Mouse (Mus musculus): Measurements from ENCODE around the gene Rwdd2b. TPM values are rescaled to one million over a fixed set of nuclear protein-coding genes. Genes with fewer than 3 reads are reported as not detected.

Rwdd2b gene
- polyA plus RNA-seq, 1 experiment from 2014 or later, result 9.8 TPM

GRCm38 (mm10) chr16:87393813-87394548, 46.4 kb downstream of the Rwdd2b start:
- peaks cover 66% of the 10 kb centered on the region for H3K36me3 ChIP-seq
- 47% methylated on average over 16 of the region's 16 CpGs for WGBS
- no peaks in the 10 kb centered on the region for H3K9me3 ChIP-seq
- no peak for ATAC-seq (ENCODE audit: insufficient number of reproducible peaks, low FRiP score, low TSS enrichment, low read depth)
- no peak overlapping the region for H3K4me2 ChIP-seq
- no peak overlapping the region for H3K9ac ChIP-seq
- H3K27me3 ChIP-seq, result no peaks in the 10 kb centered on the region
- H3K27ac ChIP-seq, result no peak overlapping the region
- H3K4me1 ChIP-seq, result no peaks in the 10 kb centered on the region
- no peak overlapping the region for H3K4me3 ChIP-seq

- H3K36me3 ChIP-seq, result peaks cover 59% of the 10 kb centered on the region
- H3K4me3 ChIP-seq, result no peak overlapping the region
- WGBS, result 97% methylated on average over 3 of the region's 3 CpGs
- H3K9ac ChIP-seq, result no peak overlapping the region
- no peak for ATAC-seq (ENCODE audit: insufficient number of reproducible peaks, low FRiP score, low TSS enrichment, low read depth)
- H3K4me1 ChIP-seq, result no peaks in the 10 kb centered on the region
- no peaks in the 10 kb centered on the region for H3K9me3 ChIP-seq
- H3K4me2 ChIP-seq, result no peak overlapping the region
- H3K27me3 ChIP-seq, result no peaks in the 10 kb centered on the region
- H3K27ac ChIP-seq, result no peak overlapping the region
These were observed 52.9 kb downstream of the Rwdd2b start for GRCm38 (mm10) chr16:87387444-87387977.

- Histone ChIP-seq H3K27me3 (no peaks in the 10 kb centered on the region), H3K9ac (no peak overlapping the region), H3K27ac (no peak overlapping the region), H3K36me3 (peaks cover 79% of the 10 kb centered on the region), H3K4me2 (no peak overlapping the region), H3K4me3 (no peak overlapping the region), H3K9me3 (no peaks in the 10 kb centered on the region), H3K4me1 (no peaks in the 10 kb centered on the region)
- no peak for ATAC-seq (ENCODE audit: insufficient number of reproducible peaks, low FRiP score, low TSS enrichment, low read depth)
- 72% methylated on average over 2 of the region's 2 CpGs for WGBS
These were observed 56.0 kb downstream of the Rwdd2b start for GRCm38 (mm10) chr16:87384366-87384765.

Other genes starting within 250 kb of the Rwdd2b start
- gene N6amt1, start 86.4 kb downstream of the Rwdd2b start, polyA plus RNA-seq (2015; fragmentation: Nextera tagmentation; extraction: Ambion mirVana), result 24.7 and 25.6 TPM in 2 replicates
- gene Ltn1, start 8.0 kb downstream of the Rwdd2b start, polyA plus RNA-seq (2015; fragmentation: Nextera tagmentation; extraction: Ambion mirVana), result 25.0 and 26.2 TPM in 2 replicates
- 48.0 and 59.1 TPM in 2 replicates for gene Usp16, start 14.1 kb upstream of the Rwdd2b start, polyA plus RNA-seq (2015; fragmentation: Nextera tagmentation; extraction: Ambion mirVana)
- 381 and 395 TPM in 2 replicates for gene Cct8, start 55.3 kb upstream of the Rwdd2b start, polyA plus RNA-seq (2015; fragmentation: Nextera tagmentation; extraction: Ambion mirVana)
- gene Map3k7cl, start 112.8 kb upstream of the Rwdd2b start, polyA plus RNA-seq (2015; fragmentation: Nextera tagmentation; extraction: Ambion mirVana), result 0.60 and 1.1 TPM in 2 replicates

All from limb, embryonic 15.5 days (tissue).